Mouse (Mus musculus): ENCODE data around the gene Sik3.

DNA sequence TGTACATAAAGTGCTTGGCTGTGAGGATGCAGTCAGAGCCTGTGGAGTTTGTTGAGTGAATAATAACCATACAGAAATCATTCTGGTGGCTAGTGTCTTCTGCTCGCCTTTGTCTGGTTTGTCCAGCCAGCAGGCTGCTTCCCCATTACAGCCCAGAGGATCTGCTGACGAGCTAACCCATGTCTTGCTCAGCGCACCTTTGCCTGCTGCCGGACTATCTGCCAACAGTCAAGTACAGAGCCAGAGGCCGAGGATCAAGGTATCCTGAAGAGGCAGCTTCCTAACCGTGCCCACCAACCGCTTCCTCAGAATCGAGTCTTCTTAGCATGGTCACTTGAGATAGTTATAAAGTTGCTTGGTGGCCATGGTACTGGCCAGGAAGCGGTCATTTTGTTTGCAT, 93.5 kb downstream of the Sik3 start:
- no peak for TF ChIP-seq CTCF (IDR thresholded peaks at IDR 0.05; ENCODE audit: low read depth)
- TF ChIP-seq EP300 (IDR thresholded peaks at IDR 0.05; ENCODE audit: low read depth): no peak

Data from liver, postnatal 0 days (tissue).